Mouse (Mus musculus) forebrain, embryonic 15.5 days (tissue): ENCODE measurements at regions not wholly inside any gene's neighbourhood (a gene's known extent, or its start where the extent isn't known, plus 50 kb on each side); places are given as distances from the start of the nearest gene placed in this dataset.
"Not testable (repeated sequence)": the region's sequence is repeated elsewhere in the genome, so short reads cannot be mapped to it uniquely, and the experiment has no call there.

Source experiments
- ATAC-seq: fragments of 200-750 bp; cut with Nextera tagmentation; replicated peaks from 2 replicates; pipeline ENCODE4 v1.8.0; 2017; ENCODE audit warnings: mild to moderate bottlenecking, moderate TSS enrichment, moderate library complexity
- H3K27ac ChIP-seq: fragments of 300-500 bp; sonication (generic); replicated peaks from 2 replicates; pipeline ENCODE4 v1.5.1; 2015; ENCODE audit warnings: mild to moderate bottlenecking, inconsistent platforms
- H3K27me3 ChIP-seq: fragments of 300-500 bp; sonication (generic); 2 replicates; pipeline ENCODE4 v1.6.1; 2015; ENCODE audit warnings: inconsistent platforms
- H3K36me3 ChIP-seq: fragments of 300-500 bp; sonication (generic); 2 replicates; pipeline ENCODE4 v1.6.1; 2015; ENCODE audit warnings: mild to moderate bottlenecking, inconsistent platforms
- H3K4me1 ChIP-seq: fragments of 300-500 bp; sonication (generic); 2 replicates; pipeline ENCODE4 v1.6.1; 2015; ENCODE audit warnings: inconsistent platforms
- H3K4me2 ChIP-seq: fragments of 300-500 bp; sonication (generic); replicated peaks from 2 replicates; pipeline ENCODE4 v1.6.1; 2015; ENCODE audit warnings: mild to moderate bottlenecking, inconsistent platforms
- H3K4me3 ChIP-seq: fragments of 300-500 bp; sonication (generic); 2 replicates; pipeline ENCODE4 v1.5.1; 2015; ENCODE audit warnings: mild to moderate bottlenecking, inconsistent platforms
- H3K9ac ChIP-seq: fragments of 300-500 bp; sonication (generic); replicated peaks from 2 replicates; pipeline ENCODE4 v1.6.1; 2015; ENCODE audit warnings: mild to moderate bottlenecking, inconsistent platforms
- H3K9me3 ChIP-seq: fragments of 300-500 bp; sonication (generic); 2 replicates; pipeline ENCODE4 v1.6.1; 2016; ENCODE audit warnings: inconsistent platforms
- WGBS: fragments of 180-500 bp; shearing (Covaris S2); methylation state at CpG from one replicate; pipeline ENCODE4 v1.1.7; 2015; ENCODE audit warnings: mixed read lengths; 5-methylcytosine and 5-hydroxymethylcytosine counted together

DNA sequence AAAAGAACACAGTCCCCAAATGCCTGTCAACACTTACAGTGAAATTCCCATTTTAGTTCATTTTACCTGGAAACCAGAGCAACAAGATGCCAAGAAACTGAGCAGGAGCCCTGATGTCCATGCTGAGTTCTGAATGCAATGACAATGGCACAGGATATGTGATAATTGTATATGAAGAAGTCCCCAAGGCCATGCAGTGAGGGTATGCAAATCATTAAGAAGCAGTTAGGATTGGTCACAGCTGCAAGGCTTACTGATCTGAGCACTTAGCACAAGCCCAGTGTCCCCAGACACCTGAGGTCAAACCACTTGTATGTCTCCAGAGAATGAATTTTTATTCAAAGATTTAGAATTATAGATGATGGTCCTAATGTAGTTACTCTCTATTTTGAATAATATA, 419.0 kb upstream of the Tacstd2 start:
- not testable (repeated sequence) for H3K4me2 ChIP-seq, H3K9ac ChIP-seq, H3K27me3 ChIP-seq, H3K9me3 ChIP-seq, H3K4me1 ChIP-seq, H3K36me3 ChIP-seq, ATAC-seq, H3K4me3 ChIP-seq, H3K27ac ChIP-seq

DNA sequence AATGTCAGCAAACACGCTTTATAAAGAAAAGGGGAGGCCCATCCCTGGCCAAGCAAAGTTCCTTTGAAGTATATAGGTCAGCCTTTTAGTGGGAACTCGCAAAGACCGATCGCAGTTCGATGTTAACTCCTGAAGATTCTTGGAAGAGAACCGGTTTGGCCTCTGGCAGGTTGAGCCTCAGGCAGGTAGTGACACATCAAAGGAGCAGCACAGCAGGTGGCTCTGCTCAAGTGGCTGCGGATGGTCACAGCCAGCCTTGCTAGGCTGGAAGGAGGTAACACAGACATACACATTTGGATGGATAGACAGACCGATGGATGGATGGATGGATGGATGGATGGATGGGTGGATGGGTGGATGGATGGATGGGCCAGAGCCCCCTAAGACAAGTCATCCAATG, 395.9 kb upstream of the Tacstd2 start:
- WGBS, result 46% methylated on average over 8 of the region's 8 CpGs
- H3K9me3 ChIP-seq, H3K9ac ChIP-seq, H3K27ac ChIP-seq, H3K4me3 ChIP-seq, H3K27me3 ChIP-seq, H3K4me1 ChIP-seq, H3K36me3 ChIP-seq, ATAC-seq, H3K4me2 ChIP-seq: not testable (repeated sequence)

DNA sequence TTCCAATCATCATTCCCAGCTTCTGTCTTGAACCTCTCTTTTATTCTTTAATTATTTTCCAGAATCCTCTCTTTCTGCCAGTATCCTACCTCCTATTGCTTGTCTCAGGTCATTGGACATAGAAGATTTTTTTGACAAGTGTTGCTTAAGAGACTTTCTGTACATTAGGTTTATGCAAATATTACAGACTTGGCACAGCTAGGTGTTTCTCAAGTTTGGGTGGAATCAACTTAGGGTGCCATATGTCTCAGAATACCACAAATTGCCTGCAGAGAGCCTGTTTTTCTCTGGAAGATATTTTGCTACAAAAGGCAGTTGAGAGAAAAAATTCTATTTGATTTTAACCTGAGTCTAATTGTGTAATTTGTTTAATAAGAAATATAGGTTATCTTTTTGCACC, 386.9 kb upstream of the Tacstd2 start:
- no peak overlapping the region for H3K27ac ChIP-seq
- H3K27me3 ChIP-seq, result no peaks in the 10 kb centered on the region
- H3K4me3 ChIP-seq, result no peak overlapping the region
- ATAC-seq, result no peak
- H3K4me1 ChIP-seq, result no peaks in the 10 kb centered on the region
- no peak overlapping the region for H3K9ac ChIP-seq
- H3K4me2 ChIP-seq, result no peak overlapping the region
- H3K36me3 ChIP-seq, result no peaks in the 10 kb centered on the region
- H3K9me3 ChIP-seq, result no peaks in the 10 kb centered on the region

DNA sequence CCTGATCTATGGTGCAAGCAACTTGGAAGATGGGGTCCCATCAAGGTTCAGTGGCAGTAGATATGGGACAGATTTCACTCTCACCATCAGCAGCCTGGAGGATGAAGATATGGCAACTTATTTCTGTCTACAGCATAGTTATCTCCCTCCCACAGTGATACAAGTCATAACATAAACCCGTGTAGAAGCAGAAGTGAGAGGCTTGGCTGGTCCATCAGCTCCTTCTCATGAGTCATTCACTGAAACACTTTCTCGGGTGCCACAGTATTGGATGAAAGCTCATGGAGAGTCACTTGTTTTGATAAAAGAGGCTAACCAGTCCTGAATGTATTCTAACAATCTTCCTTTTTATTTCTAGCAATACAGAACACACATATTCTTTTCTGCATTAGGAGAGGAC, 378.3 kb upstream of the Tacstd2 start:
- Histone ChIP-seq H3K27me3 (no peaks in the 10 kb centered on the region), H3K36me3 (no peaks in the 10 kb centered on the region), H3K4me1 (no peaks in the 10 kb centered on the region), H3K9ac (no peak overlapping the region), H3K4me3 (no peak overlapping the region), H3K27ac (no peak overlapping the region), H3K9me3 (no peaks in the 10 kb centered on the region), H3K4me2 (no peak overlapping the region)
- ATAC-seq, result no peak
- WGBS, result 76% methylated on average over 2 of the region's 2 CpGs

DNA sequence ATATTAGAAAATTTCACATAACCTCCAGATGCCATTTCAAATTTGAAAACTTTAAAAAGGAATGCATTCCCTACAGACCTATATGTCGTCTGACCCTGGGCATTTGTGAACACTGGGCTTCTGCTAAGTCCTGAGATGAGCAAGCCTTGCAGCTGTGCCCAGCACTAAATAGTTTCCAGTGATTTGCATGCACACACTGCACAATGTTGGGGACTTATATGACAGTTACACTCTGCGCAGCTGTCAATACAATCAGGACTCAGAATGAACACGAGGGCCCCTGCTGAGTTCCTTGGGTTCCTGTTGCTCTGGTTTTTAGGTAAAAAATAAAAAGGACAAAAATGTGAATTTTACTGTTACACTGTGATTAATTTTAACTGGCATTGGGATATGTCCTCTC, 377.7 kb upstream of the Tacstd2 start:
- no peaks in the 10 kb centered on the region for H3K9me3 ChIP-seq
- no peaks in the 10 kb centered on the region for H3K36me3 ChIP-seq
- no peak overlapping the region for H3K4me2 ChIP-seq
- H3K27me3 ChIP-seq, result no peaks in the 10 kb centered on the region
- 76% methylated on average over 3 of the region's 3 CpGs for WGBS
- no peak overlapping the region for H3K4me3 ChIP-seq
- H3K27ac ChIP-seq, result no peak overlapping the region
- ATAC-seq, result no peak
- no peaks in the 10 kb centered on the region for H3K4me1 ChIP-seq
- H3K9ac ChIP-seq, result no peak overlapping the region

DNA sequence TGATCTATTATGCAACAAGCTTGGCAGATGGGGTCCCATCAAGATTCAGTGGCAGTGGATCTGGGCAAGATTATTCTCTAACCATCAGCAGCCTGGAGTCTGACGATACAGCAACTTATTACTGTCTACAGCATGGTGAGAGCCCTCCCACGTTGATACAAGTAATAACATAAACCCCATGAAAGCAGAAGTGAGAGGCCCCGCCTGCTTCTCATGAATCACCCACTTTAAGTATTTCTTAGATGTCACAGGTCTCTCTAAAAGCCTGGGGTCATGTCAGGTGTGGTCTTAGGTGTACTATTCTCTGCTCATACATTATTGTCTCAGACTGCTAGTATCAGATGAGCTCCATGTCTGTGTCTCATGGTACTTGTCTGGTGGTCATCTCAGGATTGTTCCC, 360.9 kb upstream of the Tacstd2 start:
- Histone ChIP-seq H3K36me3 (no peaks in the 10 kb centered on the region), H3K9me3 (no peaks in the 10 kb centered on the region), H3K27me3 (no peaks in the 10 kb centered on the region), H3K27ac (no peak overlapping the region), H3K4me2 (no peak overlapping the region), H3K4me1 (no peaks in the 10 kb centered on the region), H3K4me3 (no peak overlapping the region), H3K9ac (no peak overlapping the region)
- ATAC-seq, result no peak
- WGBS, result 86% methylated on average over 3 of the region's 3 CpGs

DNA sequence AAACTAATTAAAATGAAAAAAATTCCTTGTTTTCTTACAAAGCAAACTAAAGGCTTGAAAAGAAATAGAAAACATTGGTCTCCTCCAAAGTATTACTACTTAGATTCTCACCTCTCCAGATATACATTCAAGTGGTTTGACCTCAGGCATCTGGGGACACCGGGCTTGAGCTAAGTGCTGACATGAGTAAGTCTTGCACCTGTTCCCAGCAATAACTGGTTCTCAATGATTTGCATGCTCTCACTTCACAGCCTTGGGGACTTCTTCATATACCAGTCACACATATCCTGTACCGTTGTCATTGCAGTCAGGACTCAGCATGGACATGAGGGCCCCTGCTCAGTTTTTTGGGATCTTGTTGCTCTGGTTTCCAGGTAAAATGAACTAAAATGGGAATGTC, 360.3 kb upstream of the Tacstd2 start:
- Histone ChIP-seq H3K36me3 (no peaks in the 10 kb centered on the region), H3K9me3 (no peaks in the 10 kb centered on the region), H3K4me2 (no peak overlapping the region), H3K4me3 (no peak overlapping the region), H3K27ac (no peak overlapping the region), H3K27me3 (no peaks in the 10 kb centered on the region), H3K4me1 (no peaks in the 10 kb centered on the region), H3K9ac (no peak overlapping the region)
- no peak for ATAC-seq
- 86% methylated on average over 2 of the region's 2 CpGs for WGBS

DNA sequence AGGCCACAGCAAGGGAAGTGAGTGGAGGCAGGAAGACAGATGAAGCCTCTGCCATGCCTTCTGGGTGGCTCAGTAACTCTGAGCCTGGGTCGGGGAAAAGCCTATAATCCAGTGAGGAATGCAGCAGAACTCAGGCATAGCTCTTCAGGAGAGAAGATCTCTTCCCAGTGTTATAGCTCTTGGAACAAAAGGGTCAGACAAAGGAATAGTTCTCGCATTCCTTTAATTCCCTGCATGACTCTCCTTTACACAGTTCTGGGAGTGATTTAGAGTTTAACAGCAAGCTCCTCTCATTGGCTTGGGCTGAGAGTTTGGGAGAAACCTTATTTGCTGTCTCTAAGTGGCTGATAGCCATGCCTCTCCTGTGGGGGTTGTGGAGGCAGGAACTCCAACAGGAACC, 352.0 kb upstream of the Tacstd2 start:
- no peaks in the 10 kb centered on the region for H3K9me3 ChIP-seq
- H3K27me3 ChIP-seq, result no peaks in the 10 kb centered on the region
- WGBS, result 58% methylated on average over 2 of the region's 2 CpGs
- no peaks in the 10 kb centered on the region for H3K36me3 ChIP-seq
- H3K4me1 ChIP-seq, result no peaks in the 10 kb centered on the region
- no peak for ATAC-seq
- no peak overlapping the region for H3K4me3 ChIP-seq
- H3K9ac ChIP-seq, result no peak overlapping the region
- no peak overlapping the region for H3K4me2 ChIP-seq
- no peak overlapping the region for H3K27ac ChIP-seq

DNA sequence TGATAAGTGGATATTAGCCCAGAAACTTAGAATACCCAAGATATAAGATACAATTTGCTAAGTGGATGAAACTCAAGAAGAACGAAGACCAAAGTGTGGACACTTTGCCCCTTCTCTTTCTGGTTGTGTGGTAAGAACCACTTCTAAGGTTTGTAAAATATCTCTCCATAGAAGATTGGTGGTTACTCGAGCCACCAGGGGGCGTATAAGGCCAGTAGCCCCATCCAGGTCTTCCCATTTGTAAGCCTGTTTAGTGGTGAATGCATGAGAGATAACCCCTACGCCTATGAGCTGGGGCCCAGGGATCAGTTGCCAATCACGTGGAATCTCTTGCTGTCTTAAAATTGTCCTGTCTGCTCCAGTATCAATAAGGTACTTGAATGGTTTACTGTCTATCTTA, 349.3 kb upstream of the Tacstd2 start:
- no peaks in the 10 kb centered on the region for H3K36me3 ChIP-seq
- H3K4me2 ChIP-seq, result no peak overlapping the region
- no peak overlapping the region for H3K9ac ChIP-seq
- WGBS, result 90% methylated on average over 5 of the region's 5 CpGs
- H3K4me1 ChIP-seq, result no peaks in the 10 kb centered on the region
- no peaks in the 10 kb centered on the region for H3K27me3 ChIP-seq
- no peak for ATAC-seq
- H3K27ac ChIP-seq, result no peak overlapping the region
- no peak overlapping the region for H3K4me3 ChIP-seq
- H3K9me3 ChIP-seq, result no peaks in the 10 kb centered on the region

DNA sequence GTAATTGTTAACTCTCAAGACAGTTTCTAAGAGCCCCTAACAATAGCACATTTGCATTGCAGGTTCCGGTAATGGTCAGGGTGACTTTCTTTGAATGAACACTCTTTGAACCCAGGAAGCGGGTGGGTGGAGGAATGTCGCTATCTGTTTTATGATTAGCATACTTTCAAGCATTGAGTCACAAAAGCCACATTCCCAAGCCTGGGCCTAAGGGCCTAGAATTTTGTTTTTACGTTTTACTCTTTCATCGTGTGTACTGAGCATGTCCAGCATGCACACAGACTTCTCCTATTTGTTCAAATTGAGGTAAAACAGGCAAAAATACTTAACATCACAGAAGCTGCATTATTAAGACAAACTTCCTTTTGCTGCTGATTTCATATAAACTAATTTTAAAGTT, 345.9 kb upstream of the Tacstd2 start:
- WGBS, result 88% methylated on average over 5 of the region's 5 CpGs
- H3K9me3 ChIP-seq, H3K4me3 ChIP-seq, H3K36me3 ChIP-seq, ATAC-seq, H3K27ac ChIP-seq, H3K27me3 ChIP-seq, H3K9ac ChIP-seq, H3K4me1 ChIP-seq, H3K4me2 ChIP-seq: not testable (repeated sequence)

DNA sequence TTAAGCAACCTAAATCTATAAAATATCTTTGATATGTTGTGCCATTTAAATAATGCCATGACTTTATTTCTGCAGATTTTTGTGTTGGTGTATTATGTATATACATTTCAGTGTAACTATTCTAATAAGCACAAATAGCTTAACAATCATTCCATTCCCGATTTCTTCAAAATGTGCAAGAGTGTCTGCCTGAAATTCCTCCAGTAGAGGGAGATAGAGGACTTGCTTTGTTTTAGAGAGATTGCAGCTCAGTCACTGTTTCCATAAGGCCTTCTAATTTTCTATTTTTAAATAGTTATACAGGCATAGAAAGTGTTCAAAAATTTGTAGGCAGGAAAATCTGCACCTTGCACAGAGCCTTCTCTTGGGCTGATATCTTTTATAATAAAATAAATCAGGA, 322.3 kb upstream of the Tacstd2 start:
- H3K4me3 ChIP-seq, H3K9ac ChIP-seq, H3K27me3 ChIP-seq, ATAC-seq, H3K9me3 ChIP-seq, H3K4me1 ChIP-seq, H3K36me3 ChIP-seq, H3K4me2 ChIP-seq, H3K27ac ChIP-seq: not testable (repeated sequence)
- WGBS, result 24% methylated on average over 1 of the region's 1 CpGs

DNA sequence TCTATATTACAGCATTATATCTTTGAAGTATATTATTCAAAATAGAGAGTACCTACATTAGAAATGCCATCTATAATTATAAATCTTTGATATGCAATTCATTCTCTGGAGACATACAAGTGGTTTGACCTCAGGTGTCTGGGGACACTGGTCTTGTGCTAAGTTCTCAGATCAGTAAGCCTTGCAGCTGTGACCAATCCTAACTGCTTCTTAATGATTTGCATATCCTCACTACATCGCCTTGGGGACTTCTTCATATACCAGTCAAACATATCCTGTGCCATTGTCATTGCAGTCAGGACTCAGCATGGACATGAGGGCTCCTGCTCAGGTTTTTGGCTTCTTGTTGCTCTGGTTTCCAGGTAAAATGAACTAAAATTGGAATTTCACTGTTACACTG, 303.9 kb upstream of the Tacstd2 start:
- H3K4me1 ChIP-seq, H3K4me2 ChIP-seq, ATAC-seq, H3K9ac ChIP-seq, H3K9me3 ChIP-seq, H3K4me3 ChIP-seq, H3K27ac ChIP-seq, H3K36me3 ChIP-seq, H3K27me3 ChIP-seq: not testable (repeated sequence)
- WGBS, result 91% methylated on average over 1 of the region's 1 CpGs

DNA sequence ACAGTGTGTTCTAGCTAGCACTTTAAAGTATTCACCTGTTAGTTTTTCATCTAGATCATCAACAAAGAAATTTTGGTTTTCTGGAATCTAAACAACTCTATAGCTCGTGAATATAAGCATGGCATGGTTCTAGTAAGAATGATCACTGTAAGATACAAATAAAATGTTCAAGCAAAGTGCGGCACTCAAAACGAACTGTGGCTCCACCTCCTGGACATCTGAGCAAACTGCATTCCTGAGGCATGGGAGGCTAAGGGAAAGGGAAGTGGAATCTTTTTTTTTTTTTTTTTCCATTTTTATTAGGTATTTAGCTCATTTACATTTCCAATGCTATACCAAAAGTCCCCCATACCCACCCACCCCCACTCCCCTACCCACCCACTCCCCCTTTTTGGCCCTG, 276.9 kb upstream of the Tacstd2 start:
- H3K9ac ChIP-seq, H3K27me3 ChIP-seq, H3K27ac ChIP-seq, H3K36me3 ChIP-seq, ATAC-seq, H3K4me3 ChIP-seq, H3K4me1 ChIP-seq, H3K4me2 ChIP-seq, H3K9me3 ChIP-seq: not testable (repeated sequence)
- 14% methylated on average over 3 of the region's 3 CpGs for WGBS

DNA sequence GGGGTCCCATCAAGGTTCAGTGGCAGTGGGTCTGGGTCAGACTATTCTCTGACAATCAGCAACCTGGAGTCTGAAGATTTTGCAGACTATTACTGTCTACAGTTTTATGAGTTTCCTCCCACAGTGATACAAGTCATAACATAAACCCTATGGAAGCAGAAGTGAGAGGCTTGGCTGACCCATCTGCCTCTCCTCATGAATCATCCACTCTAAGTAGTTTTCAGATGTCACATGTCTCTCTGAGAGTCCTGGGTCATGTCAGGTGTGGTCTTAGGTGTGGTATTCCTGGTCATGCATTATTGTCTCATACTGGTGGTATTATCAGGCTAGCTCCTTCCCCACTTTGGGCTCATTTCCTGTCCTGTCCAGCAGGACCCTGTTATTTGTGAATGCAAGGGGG, 255.8 kb upstream of the Tacstd2 start:
- H3K4me2 ChIP-seq, result no peak overlapping the region
- H3K36me3 ChIP-seq, result no peaks in the 10 kb centered on the region
- H3K4me3 ChIP-seq, result no peak overlapping the region
- H3K9ac ChIP-seq, result no peak overlapping the region
- H3K9me3 ChIP-seq, result no peaks in the 10 kb centered on the region
- H3K27ac ChIP-seq, result no peak overlapping the region
- no peaks in the 10 kb centered on the region for H3K4me1 ChIP-seq
- H3K27me3 ChIP-seq, result no peaks in the 10 kb centered on the region
- ATAC-seq, result no peak
